Mouse (Mus musculus): ENCODE measurements around the gene I830077J02Rik. TPM values are rescaled to one million over a fixed set of nuclear protein-coding genes. Genes with fewer than 3 reads are reported as not detected.

I830077J02Rik gene
- polyA plus RNA-seq, 1 experiment, result 0.01 TPM

- no peaks in the 10 kb centered on the region for H3K4me1 ChIP-seq (ENCODE audit: control insufficient read depth)
- 0 out of 2 replicates have a peak, but pooled peaks cover 5% of the 10 kb centered on the region for H3K27me3 ChIP-seq (ENCODE audit: control insufficient read depth)
- H3K36me3 ChIP-seq (ENCODE audit: control insufficient read depth), result no peaks in the 10 kb centered on the region
- no peak overlapping the region for H3K4me3 ChIP-seq (replicated peaks)
- no peaks in the 10 kb centered on the region for H3K9me3 ChIP-seq (ENCODE audit: control insufficient read depth, low read length)
- TF ChIP-seq GATA1 (IDR thresholded peaks at IDR 0.05; ENCODE audit: low read length) (no peak), TAL1 (IDR thresholded peaks at IDR 0.05; ENCODE audit: low read length) (no peak)
Measured at GRCm38 (mm10) chr3:105877252-105877803, 55.1 kb downstream of the I830077J02Rik start.

GRCm38 (mm10) chr3:105876022-105876421 lies 56.4 kb downstream of the I830077J02Rik start:
- H3K4me1 ChIP-seq (ENCODE audit: control insufficient read depth), result no peaks in the 10 kb centered on the region
- TF ChIP-seq GATA1 (IDR thresholded peaks at IDR 0.05; ENCODE audit: low read length) (no peak), TAL1 (IDR thresholded peaks at IDR 0.05; ENCODE audit: low read length) (no peak)
- no peaks in the 10 kb centered on the region for H3K9me3 ChIP-seq (ENCODE audit: control insufficient read depth, low read length)
- H3K36me3 ChIP-seq (ENCODE audit: control insufficient read depth), result no peaks in the 10 kb centered on the region
- H3K27me3 ChIP-seq (ENCODE audit: control insufficient read depth), result 0 out of 2 replicates have a peak, but pooled peaks cover 5% of the 10 kb centered on the region
- no peak overlapping the region for H3K4me3 ChIP-seq (replicated peaks)

Other genes with a start within 250 kb of the I830077J02Rik start
- gene Ddx20, start 245.1 kb downstream of the I830077J02Rik start, polyA plus RNA-seq (2012), result 0.23 and 0.36 TPM in 2 replicates
- 0.11 and 0.28 TPM in 2 replicates for gene Inka2, start 228.1 kb downstream of the I830077J02Rik start, polyA plus RNA-seq (2012)
- gene Rap1a, start 131.3 kb downstream of the I830077J02Rik start, polyA plus RNA-seq (2012), result 2.1 and 3.8 TPM in 2 replicates
- gene Adora3, start 61.8 kb downstream of the I830077J02Rik start, polyA plus RNA-seq (2012), result not detected in 2 replicates
- not detected in 2 replicates for gene Tmigd3, start 61.8 kb downstream of the I830077J02Rik start, polyA plus RNA-seq (2012)
- gene Wdr77, start 26.7 kb upstream of the I830077J02Rik start, polyA plus RNA-seq (2012), result 1.0 and 1.1 TPM in 2 replicates
- gene Atp5f1, start 27.4 kb upstream of the I830077J02Rik start, polyA plus RNA-seq (2012), result 23.2 and 25.2 TPM in 2 replicates
- not detected in 2 replicates for gene Ovgp1, start 41.0 kb upstream of the I830077J02Rik start, polyA plus RNA-seq (2012)
- not detected in 2 replicates for gene Pifo, start 82.0 kb upstream of the I830077J02Rik start, polyA plus RNA-seq (2012)
- gene Chil5, start 100.2 kb upstream of the I830077J02Rik start, polyA plus RNA-seq (2012), result not detected in 2 replicates
- not detected in 2 replicates for gene Chia1, start 180.6 kb upstream of the I830077J02Rik start, polyA plus RNA-seq (2012)
- gene Chil3, start 234.9 kb upstream of the I830077J02Rik start, polyA plus RNA-seq (2012), result not detected in 2 replicates

Measured in erythroblast, embryonic 14.5 days (primary cell).